Mouse (Mus musculus) forebrain, embryonic 14.5 days (tissue): ENCODE results near the gene Amn1. TPM values are rescaled to one million over a fixed set of nuclear protein-coding genes. Genes with fewer than 3 reads are reported as not detected.
A peak's percentile ranks its signal among the peaks of the same experiment; 100 is the strongest.
"Not testable (repeated sequence)": the region's sequence is repeated elsewhere in the genome, so short reads cannot be mapped to it uniquely, and the experiment has no call there.

Source experiments
- ATAC-seq: fragments of 200-750 bp; cut with Nextera tagmentation; 2 replicates; pipeline ENCODE4 v1.8.0; 2017; ENCODE audit warnings: mild to moderate bottlenecking, moderate library complexity
- DNase-seq: peaks from one replicate; pipeline ENCODE4 v3.0.0-alpha.2; 2015; ENCODE audit warnings: low spot score
- H3K27ac ChIP-seq: fragments of 300-500 bp; sonication (generic); 2 replicates; pipeline ENCODE4 v1.5.1; 2014; ENCODE audit warnings: low read depth, mild to moderate bottlenecking, control low read depth, low read length, moderate library complexity
- H3K27me3 ChIP-seq: fragments of 300-500 bp; sonication (generic); replicated peaks from 2 replicates; pipeline ENCODE4 v1.6.1; 2014; ENCODE audit warnings: low read length, control low read depth, mixed read lengths; ENCODE audit not compliant: control insufficient read depth, insufficient read depth
- H3K36me3 ChIP-seq: fragments of 300-500 bp; sonication (generic); 2 replicates; pipeline ENCODE4 v1.6.1; 2014; ENCODE audit warnings: low read length, control low read depth; ENCODE audit not compliant: control insufficient read depth, insufficient read depth
- H3K4me1 ChIP-seq: fragments of 300-500 bp; sonication (generic); 2 replicates; pipeline ENCODE4 v1.6.1; 2014; ENCODE audit warnings: antibody characterized with exemption, low read length, control low read depth; ENCODE audit not compliant: control insufficient read depth, insufficient read depth
- H3K4me2 ChIP-seq: fragments of 300-500 bp; sonication (generic); 2 replicates; pipeline ENCODE4 v1.6.1; 2014; ENCODE audit warnings: mild to moderate bottlenecking, control low read depth, low read length
- H3K4me3 ChIP-seq: fragments of 300-500 bp; sonication (generic); 2 replicates; pipeline ENCODE4 v1.5.1; 2014; ENCODE audit warnings: low read depth, low read length, control low read depth
- H3K9ac ChIP-seq: fragments of 300-500 bp; sonication (generic); 2 replicates; pipeline ENCODE4 v1.6.1; 2014; ENCODE audit warnings: mild to moderate bottlenecking, low read length, control low read depth, moderate library complexity
- H3K9me3 ChIP-seq: fragments of 300-500 bp; sonication (generic); replicated peaks from 2 replicates; pipeline ENCODE4 v1.6.1; 2016; ENCODE audit warnings: low read length, control low read depth, mixed read lengths; ENCODE audit not compliant: control insufficient read depth
- whole genome bisulfite sequencing: fragments of 180-500 bp; shearing (Covaris S2); extraction: QIAGEN DNeasy Blood & Tissue Kit; methylation state at CpG from one replicate; pipeline ENCODE4 v1.1.7; 2014; 5-methylcytosine and 5-hydroxymethylcytosine counted together
- polyA plus RNA-seq: library from polyadenylated mRNA; unstranded; fragments of >200 nt; fragmentation: Nextera tagmentation; extraction: Ambion mirVana; gene quantifications from 2 replicates; pipeline ENCODE4 v1.2.1, GENCODE M21; 2014

Gene Amn1
- polyA plus RNA-seq, 1 experiment from 2014 or later, result 121 TPM

DNA sequence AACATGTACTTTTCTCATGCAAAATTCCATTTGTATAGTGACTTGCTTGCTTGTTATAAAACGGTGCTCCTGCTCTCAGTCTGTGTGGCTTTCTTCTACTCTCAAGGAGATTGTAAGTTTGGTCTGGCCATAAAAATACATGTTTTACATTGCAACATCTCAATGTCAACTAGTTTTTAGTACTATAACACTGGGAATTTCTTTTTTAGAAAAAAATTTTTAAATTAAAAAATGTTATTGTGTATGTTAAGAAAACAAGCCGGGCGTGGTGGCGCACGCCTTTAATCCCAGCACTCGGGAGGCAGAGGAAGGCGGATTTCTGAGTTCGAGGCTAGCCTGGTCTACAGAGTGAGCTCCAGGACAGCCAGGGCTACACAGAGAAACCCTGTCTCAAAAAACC, 58.6 kb downstream of the Amn1 start, which contains the start of gene Gm10203:
Gene Gm10203 (plus strand): TSS at position 301 of the 400 bp plus-strand sequence.
- ATAC-seq, H3K9me3 ChIP-seq, H3K4me2 ChIP-seq, DNase-seq, H3K9ac ChIP-seq, H3K27me3 ChIP-seq, H3K36me3 ChIP-seq, H3K4me3 ChIP-seq, H3K4me1 ChIP-seq, H3K27ac ChIP-seq: not testable (repeated sequence)
- WGBS, result 80% methylated on average over 8 of the region's 8 CpGs

- DNase-seq (peak; percentile 54), ATAC-seq (peak; percentile 67)
- 65% methylated on average over 4 of the region's 4 CpGs for WGBS
- no peaks in the 10 kb centered on the region for H3K36me3 ChIP-seq
- H3K27ac ChIP-seq, result no peak overlapping the region
- no peak overlapping the region for H3K9ac ChIP-seq
- no peak overlapping the region for H3K4me3 ChIP-seq
- no peaks in the 10 kb centered on the region for H3K27me3 ChIP-seq
- H3K4me2 ChIP-seq, result no peak overlapping the region
- H3K4me1 ChIP-seq, result no peaks in the 10 kb centered on the region
- no peaks in the 10 kb centered on the region for H3K9me3 ChIP-seq
These were observed 61.8 kb downstream of the Amn1 start for GRCm38 (mm10) chr6:149126675-149127074.

DNA sequence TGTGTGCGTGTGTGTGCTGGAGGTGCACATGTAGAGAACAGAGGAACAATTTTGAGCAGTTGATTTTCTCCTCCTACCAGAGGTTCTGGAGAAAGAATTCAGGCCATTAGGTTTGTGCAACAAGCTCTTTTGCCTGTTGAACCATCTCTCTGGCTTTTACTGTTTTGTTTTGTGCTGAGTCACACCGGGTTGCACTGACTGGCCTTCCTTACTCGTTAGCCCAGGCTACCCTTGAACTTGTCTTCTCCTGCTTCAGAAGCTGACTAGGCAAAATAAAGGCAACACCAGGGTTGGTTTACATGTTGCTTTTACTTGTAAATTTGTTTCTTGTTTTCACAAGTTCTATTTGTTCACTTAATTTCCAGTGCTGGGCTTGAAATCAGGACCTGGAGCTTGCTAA, 65.5 kb downstream of the Amn1 start:
- Histone ChIP-seq H3K4me3 (no peak overlapping the region), H3K27ac (no peak overlapping the region), H3K9ac (no peak overlapping the region), H3K4me1 (no peaks in the 10 kb centered on the region), H3K27me3 (no peaks in the 10 kb centered on the region), H3K36me3 (no peaks in the 10 kb centered on the region), H3K9me3 (no peaks in the 10 kb centered on the region), H3K4me2 (no peak overlapping the region)
- 82% methylated on average over 3 of the region's 3 CpGs for WGBS
- ATAC-seq, result no peak
- DNase-seq, result no peak

- H3K9me3 ChIP-seq, result no peaks in the 10 kb centered on the region
- H3K4me3 ChIP-seq, result no peak overlapping the region
- H3K36me3 ChIP-seq, result no peaks in the 10 kb centered on the region
- no peaks in the 10 kb centered on the region for H3K27me3 ChIP-seq
- H3K4me1 ChIP-seq, result no peaks in the 10 kb centered on the region
- 40% methylated on average over 2 of the region's 2 CpGs for WGBS
- peak; percentile 87 for DNase-seq
- ATAC-seq, result peak; percentile 66
- no peak overlapping the region for H3K9ac ChIP-seq
- H3K27ac ChIP-seq, result no peak overlapping the region
- H3K4me2 ChIP-seq, result no peak overlapping the region
These were observed 68.7 kb downstream of the Amn1 start for GRCm38 (mm10) chr6:149119853-149120252.

- Histone ChIP-seq H3K4me2 (no peak overlapping the region), H3K4me3 (no peak overlapping the region), H3K27ac (no peak overlapping the region), H3K4me1 (no peaks in the 10 kb centered on the region), H3K9me3 (no peaks in the 10 kb centered on the region), H3K36me3 (no peaks in the 10 kb centered on the region), H3K9ac (no peak overlapping the region), H3K27me3 (no peaks in the 10 kb centered on the region)
- ATAC-seq (no peak), DNase-seq (no peak)
- WGBS, result 71% methylated on average over 2 of the region's 2 CpGs
These were observed 69.6 kb downstream of the Amn1 start for GRCm38 (mm10) chr6:149118935-149119334.

- ATAC-seq (no peak), DNase-seq (peak; percentile 37)
- Histone ChIP-seq H3K4me1 (no peaks in the 10 kb centered on the region), H3K36me3 (no peaks in the 10 kb centered on the region), H3K9ac (no peak overlapping the region), H3K9me3 (no peaks in the 10 kb centered on the region), H3K27ac (no peak overlapping the region), H3K27me3 (no peaks in the 10 kb centered on the region), H3K4me2 (no peak overlapping the region), H3K4me3 (no peak overlapping the region)
These were observed 71.5 kb downstream of the Amn1 start for GRCm38 (mm10) chr6:149116992-149117391.

DNA sequence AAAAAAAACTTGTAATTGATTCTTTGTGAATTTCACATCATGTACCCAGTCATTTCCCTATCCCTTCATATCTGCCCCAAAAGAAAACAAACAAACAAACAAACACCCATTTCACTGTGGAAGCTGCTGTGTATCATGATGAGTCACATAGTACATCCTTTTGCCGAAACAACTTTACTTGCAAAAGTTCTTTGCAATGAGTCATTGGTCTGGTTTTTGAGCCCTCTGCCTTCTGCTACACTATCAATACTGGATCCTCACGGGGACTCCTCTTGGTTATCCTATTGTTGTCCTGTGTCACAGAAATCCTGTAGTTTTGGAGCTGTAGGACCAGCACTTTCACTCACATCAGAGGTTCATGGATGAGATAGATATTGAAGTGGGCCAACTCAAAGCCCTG, 79.6 kb downstream of the Amn1 start:
- ATAC-seq (no peak), DNase-seq (no peak)
- no peaks in the 10 kb centered on the region for H3K4me1 ChIP-seq
- H3K4me2 ChIP-seq, result no peak overlapping the region
- H3K9ac ChIP-seq, result no peak overlapping the region
- no peak overlapping the region for H3K4me3 ChIP-seq
- H3K27me3 ChIP-seq, result no peaks in the 10 kb centered on the region
- 93% methylated on average over 2 of the region's 2 CpGs for whole genome bisulfite sequencing
- no peaks in the 10 kb centered on the region for H3K36me3 ChIP-seq
- H3K27ac ChIP-seq, result no peak overlapping the region
- H3K9me3 ChIP-seq, result no peaks in the 10 kb centered on the region

GRCm38 (mm10) chr6:149107615-149108014, 80.9 kb downstream of the Amn1 start:
- Histone ChIP-seq H3K27ac (no peak overlapping the region), H3K9ac (no peak overlapping the region), H3K4me3 (no peak overlapping the region), H3K4me1 (no peaks in the 10 kb centered on the region), H3K36me3 (no peaks in the 10 kb centered on the region), H3K9me3 (no peaks in the 10 kb centered on the region), H3K27me3 (no peaks in the 10 kb centered on the region), H3K4me2 (no peak overlapping the region)
- ATAC-seq, result no peak
- DNase-seq, result no peak
- 81% methylated on average over 3 of the region's 3 CpGs for WGBS
